Mouse (Mus musculus): ENCODE results near the gene Fam76b.

DNA sequence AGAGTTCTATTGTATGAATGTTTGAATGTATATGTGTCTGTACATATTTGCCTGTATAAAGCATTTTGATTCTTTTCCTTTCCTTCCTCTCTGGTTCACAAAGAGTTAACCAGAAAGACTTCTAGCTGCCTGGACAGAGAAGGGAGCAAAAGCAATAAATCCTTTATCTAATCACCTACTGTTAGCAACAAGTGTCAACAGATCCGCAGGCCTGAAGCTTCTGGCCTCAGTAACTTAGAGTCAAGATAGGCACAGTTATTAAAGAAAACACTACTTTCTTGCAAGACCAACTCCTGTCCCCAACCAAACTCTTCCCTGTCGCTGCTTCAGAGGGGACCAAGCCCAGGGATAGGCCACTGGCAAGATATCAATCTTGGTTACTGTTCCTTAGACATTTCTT, 55.0 kb downstream of the Fam76b start:
- TF ChIP-seq EP300 (IDR thresholded peaks at IDR 0.05; ENCODE audit: low read depth in 1 of 2, low read length in 2 of 2) (no peak), USF1 (IDR thresholded peaks at IDR 0.05; ENCODE audit: low read depth, low read length) (no peak), CTCF (IDR thresholded peaks at IDR 0.05 in 2 of 3, conservative IDR thresholded peaks at IDR 0.05 in 1 of 3; ENCODE audit: control insufficient read depth in 1 of 3, insufficient read depth in 1 of 3, low read depth in 2 of 3, low read length in 3 of 3, poor library complexity in 1 of 3, severe bottlenecking in 1 of 3) (no peak), MAZ (IDR thresholded peaks at IDR 0.05; ENCODE audit: low read depth, low read length) (no peak), POLR2AphosphoS2 (IDR thresholded peaks at IDR 0.05; ENCODE audit: low read length) (no peak), MAFK (IDR thresholded peaks at IDR 0.05; ENCODE audit: borderline replicate concordance, low read depth, low read length) (no peak)

All from MEL (cell line).